Mouse (Mus musculus) small intestine, adult 2 months (tissue): ENCODE data around the gene Yipf1.

Experiments used
- CTCF ChIP-seq: fragments of 200-500 bp; IDR thresholded peaks from 2 replicates; pipeline ENCODE4 v1.5.1; 2012; ENCODE audit warnings: low read depth, mild to moderate bottlenecking, control low read depth, inconsistent platforms, low read length, moderate library complexity, mixed read lengths; ENCODE audit not compliant: insufficient replicate concordance, insufficient read length; ENCODE audit errors: extremely low read depth
- POLR2A ChIP-seq: fragments of 200-500 bp; IDR thresholded peaks from 2 replicates; pipeline ENCODE4 v1.6.1; 2012; ENCODE audit warnings: low read depth, mild to moderate bottlenecking, control low read depth, inconsistent platforms, low read length, moderate library complexity

GRCm38 (mm10) chr4:107299779-107300340 is 14.3 kb upstream of the Yipf1 start:
- TF ChIP-seq POLR2A (no peak), CTCF (no peak)
